Mouse (Mus musculus) adrenal gland, adult (tissue): ENCODE results near the gene Tmem135.
"Not testable (repeated sequence)": the region's sequence is repeated elsewhere in the genome, so short reads cannot be mapped to it uniquely, and the experiment has no call there.

Experiments
- DNase-seq, 2 experiments: peaks; one replicate each; pipeline ENCODE4 v3.0.0; 2022 to 2023; ENCODE audit warnings: low spot score in 1 of 2; ENCODE audit not compliant: inconsistent age in 2 of 2

The Tmem135 gene

DNA sequence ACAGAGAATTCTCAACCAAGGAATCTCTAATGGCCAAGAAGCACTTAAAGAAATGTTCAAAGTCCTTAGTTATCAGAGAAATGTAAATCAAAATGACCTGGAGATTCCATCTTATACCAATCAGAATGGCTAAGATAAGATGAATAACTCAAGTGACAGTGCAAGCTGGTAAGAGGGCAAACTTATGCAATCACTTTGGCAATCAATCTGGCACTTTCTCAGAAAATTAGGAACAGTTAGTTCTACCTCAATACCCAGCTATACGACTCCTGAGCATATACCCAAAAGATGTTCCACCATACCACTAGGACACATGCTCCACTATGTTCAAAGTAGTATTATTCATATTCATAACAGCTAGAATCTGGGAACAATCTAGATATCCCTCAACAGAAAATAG, 74.1 kb downstream of the Tmem135 start:
- peak in 1 of 2 experiments; percentile 72 for DNase-seq

DNA sequence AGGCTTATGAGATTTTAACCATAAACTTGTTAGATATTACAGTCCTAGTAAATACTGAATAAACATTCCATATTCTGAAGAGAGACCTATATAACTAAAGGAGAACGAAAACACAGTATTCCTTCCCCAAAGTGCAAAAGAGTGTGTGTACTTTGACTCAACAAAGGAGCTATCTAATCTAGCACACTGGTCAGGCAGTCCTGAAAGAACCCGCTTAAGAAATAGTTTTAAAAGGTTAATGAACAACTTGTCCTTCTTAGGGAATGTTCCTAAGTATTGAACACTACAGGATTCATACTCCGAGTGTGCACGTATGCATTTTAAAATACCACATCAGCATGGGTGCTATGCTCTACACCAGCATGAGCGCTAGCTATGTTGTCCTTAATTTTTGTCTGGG, 76.3 kb downstream of the Tmem135 start:
- DNase-seq: no peak

DNA sequence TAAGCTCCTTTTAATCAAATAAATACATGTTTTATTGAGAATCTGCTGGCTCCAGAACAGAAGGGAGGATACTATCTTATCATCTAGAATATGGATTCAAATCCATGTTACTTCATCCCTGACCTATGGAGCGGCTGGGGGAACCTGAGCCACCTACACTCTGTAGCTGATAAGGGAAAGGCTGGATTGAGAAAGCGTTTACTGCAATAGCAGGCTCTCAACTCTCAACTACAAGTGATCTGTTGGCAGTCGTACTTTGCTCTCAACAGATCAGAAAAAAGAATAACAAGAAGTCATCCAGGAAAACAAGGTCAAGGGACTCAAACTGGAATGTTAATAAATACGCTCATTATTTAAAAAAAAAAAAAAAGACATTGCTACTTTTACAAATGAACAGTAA, 77.3 kb downstream of the Tmem135 start:
- DNase-seq: peak in 1 of 2 experiments; percentile 64

DNA sequence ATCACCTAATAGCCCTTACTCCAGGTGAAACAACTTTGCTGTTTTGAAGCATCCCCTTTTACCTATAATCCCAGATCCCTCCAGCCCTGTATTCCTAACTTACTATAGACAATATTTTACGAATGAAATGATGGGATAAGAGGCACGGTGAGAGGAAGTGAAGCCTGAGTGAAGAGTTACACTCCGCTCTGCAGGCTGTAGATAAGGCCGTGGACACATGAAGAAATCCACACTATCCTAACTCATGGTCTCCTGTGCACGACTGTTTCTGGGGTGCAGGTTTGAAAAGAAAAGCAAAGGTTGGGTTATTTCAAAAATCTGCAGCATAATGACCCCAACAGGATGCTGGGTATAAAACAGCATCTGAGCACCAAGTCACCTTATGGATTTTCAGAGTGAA, 77.8 kb downstream of the Tmem135 start:
- no peak for DNase-seq

DNA sequence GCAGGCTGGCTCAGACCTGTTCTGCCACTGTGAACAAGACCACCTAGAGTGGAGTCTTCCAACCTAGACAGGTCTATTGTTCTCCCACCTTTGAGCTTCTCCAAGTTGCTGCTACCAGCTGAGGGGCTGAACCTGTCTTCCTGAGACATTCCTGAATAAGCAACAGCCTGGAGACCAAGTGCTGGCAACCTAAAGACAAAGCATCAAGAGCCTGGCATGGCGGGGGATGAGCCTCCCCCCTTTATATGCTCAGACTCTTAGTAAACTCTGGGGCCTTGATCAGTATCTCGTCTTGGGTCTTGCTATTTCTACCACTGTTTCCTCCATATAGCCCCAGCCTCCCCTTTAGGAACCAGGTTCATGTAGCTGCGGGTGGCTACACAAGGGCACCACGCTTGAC, 81.3 kb downstream of the Tmem135 start:
- DNase-seq: not testable (repeated sequence)

DNA sequence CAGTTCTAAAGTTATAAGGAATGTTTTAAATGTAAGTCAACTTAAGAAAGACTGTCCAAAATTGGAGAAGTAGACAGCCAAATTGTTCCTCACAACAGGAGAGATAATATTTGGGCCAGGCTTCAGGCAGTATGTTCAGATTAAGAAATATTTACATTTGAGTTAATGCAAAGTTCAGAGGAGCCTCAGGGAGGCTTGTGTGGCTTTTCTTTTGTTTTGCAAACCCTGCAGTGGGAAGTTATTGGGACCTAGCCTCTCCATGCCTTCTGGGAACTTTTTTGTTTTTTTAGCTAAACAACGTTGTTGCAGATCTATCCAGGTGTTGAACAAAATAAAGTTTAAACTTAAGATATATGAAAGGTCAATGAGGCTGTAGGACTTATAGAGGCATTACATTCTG, 84.7 kb downstream of the Tmem135 start:
- DNase-seq: no peak

DNA sequence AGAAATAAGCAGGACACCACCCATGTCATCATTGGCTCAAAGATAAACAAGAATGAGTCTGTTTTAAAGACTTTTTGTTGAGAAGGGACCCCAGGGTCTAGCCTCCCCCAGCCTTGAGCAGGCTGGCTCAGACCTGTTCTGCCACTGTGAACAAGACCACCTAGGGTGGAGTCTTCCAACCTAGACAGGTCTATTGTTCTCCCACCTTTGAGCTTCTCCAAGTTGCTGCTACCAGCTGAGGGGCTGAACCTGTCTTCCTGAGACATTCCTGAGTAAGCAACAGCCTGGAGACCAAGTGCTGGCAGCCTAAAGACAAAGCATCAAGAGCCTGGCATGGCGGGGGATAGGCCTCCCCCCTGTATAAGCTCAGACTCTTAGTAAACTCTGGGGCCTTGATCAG, 86.9 kb downstream of the Tmem135 start:
- not testable (repeated sequence) for DNase-seq

DNA sequence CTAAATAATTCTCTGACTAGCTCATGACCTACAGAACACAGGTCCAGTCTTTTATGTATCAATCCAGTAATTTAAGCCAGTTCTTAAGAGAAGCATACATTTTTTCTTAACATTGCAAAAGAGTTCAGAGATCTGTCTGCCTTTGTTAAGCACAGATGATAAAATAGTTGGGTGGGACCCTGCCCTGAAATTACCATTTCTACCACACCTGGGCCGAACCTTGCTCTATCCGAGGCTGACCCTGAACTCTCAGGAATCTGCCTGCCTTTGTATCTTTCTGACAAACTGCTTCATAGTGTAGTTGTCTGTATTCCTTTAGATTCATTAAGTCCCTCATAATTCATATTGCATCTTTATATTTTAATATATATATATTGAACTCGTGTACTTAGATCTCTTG, 87.9 kb downstream of the Tmem135 start:
- DNase-seq: no peak

DNA sequence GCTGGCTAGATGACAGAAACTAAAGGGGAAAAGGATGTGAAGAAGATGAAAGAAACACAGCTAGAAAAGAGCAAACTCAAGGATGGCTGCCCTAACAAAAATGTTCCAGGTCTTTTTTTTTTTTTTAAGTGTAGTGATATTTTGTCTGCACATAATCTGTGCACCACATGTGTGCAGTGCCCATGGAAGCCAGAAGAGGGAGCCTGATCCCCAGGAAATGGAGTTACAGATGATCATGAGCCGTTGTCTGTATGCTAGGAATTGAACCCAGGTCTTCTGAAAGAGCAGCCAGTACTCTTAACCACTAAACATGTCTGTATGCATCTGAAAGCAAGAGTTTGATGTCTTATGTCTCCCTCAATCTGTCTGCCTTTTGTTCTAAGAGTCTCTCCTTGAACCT, 92.5 kb downstream of the Tmem135 start:
- no peak for DNase-seq

DNA sequence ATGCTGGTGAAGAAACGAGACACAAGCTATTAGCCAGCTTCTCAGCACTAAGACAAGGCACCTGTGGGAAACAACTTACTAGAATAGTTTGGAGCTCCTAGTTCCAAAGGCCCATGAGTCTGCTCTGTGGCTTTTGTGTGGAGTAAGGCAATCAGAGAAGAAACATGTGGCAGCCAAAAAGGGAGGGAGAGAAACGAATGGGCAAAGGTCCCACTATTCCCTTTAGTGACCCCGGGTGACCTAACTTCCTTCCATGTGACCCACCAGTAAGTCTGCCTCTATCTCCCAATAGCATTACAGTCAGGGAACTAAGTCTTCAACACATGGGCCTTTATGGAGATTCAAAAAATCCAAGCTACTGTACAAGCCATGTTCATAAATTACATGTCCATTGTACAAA, 95.1 kb downstream of the Tmem135 start:
- DNase-seq: no peak

DNA sequence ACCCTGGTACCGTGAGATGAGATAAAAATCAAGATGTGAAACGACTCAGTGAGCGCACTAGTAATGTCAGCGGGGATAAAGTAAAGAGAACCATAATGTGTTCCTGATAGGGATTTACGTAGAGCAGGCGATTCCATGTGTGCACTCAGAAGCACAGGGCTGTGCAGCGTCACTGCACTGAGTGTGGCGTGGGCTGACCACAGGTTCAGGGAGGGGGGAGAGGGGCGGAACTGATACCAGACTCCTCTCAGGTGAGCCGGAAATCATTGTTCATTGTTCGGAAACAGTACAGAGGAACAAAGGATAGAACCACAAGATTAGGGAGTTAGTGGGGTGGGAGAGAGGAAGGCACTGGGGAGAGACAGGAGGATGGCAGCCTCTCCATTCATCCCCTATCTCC, 95.8 kb downstream of the Tmem135 start:
- no peak for DNase-seq

DNA sequence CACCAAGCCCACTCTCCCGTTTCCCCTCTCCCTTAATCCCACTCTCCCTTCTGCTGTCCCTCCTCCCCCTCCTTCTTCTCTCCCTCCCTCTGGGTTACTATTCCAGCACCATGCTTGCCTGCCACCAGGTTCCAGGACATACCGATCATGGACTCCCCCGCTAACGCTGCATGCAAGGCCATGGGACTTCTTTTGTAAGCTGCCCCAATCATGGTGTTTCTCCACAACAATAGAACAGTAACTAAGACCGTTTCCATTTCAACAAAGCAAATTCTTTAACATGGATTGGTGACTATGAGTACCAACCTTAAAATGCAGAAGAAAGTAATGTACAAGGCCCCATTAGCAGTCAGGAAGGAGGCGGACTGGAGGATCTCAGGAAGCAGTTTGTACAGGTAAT, 97.2 kb downstream of the Tmem135 start:
- DNase-seq: no peak

DNA sequence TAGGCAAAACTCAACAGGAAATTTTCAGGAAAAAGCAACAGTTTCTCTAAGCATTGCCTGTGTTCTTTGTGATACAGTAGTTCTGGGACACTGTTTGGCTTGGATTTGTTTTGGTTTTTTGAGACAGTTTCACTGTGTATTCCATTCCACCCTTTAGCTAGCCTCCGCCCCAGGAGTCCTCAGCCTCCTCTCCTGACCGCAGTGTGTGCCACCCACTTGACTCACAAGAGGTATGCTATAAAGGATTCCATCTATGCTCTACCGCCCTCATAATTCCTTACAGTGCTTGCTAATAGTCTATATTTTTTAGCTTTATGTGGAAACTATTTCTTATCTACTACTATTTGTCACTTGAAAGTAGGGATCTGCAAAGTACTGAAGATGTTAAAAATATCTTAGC, 99.1 kb downstream of the Tmem135 start:
- DNase-seq: no peak

DNA sequence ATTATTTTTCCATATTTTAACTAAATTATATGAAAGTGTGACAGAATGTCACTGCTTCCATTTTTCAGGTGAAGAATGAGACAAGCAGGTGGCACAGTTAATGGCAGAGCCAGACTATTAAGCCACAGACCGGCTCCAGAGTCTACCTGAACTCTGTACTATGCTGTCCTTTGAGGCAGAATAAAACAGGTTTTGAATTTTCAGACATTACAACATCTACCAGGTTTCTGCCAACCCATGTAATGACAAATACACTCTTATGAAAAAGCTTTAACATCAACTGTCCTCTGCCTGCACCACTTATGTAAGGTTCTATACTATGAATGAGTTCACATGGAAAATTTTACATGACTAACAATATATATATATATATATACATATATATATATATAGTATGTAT, 100.3 kb downstream of the Tmem135 start:
- DNase-seq: no peak

DNA sequence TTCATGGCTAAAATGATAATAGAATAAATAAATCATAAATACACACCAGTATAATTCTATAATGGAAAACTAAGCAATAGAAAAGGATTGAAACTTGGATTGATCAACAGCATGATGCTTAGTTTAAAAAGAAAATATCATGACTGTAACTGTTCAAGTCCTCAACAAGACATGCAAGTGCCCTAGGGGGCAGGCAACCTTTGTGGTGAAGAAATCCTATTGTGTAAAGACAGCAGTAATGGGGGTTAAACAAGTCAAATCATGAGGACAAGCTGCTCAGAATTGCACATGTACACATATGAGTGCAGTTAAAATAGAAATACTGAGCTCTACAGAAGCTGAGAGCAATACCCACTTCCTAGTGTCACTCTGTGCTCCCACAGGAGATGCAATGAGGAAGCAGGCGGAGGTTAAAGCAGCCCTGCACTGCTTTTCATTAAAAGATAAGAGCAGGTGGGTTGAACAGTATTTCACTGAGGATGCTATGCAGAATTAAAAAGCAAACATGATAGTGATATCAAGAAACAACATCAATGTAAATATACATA, 105.0 kb downstream of the Tmem135 start:
- no peak for DNase-seq

DNA sequence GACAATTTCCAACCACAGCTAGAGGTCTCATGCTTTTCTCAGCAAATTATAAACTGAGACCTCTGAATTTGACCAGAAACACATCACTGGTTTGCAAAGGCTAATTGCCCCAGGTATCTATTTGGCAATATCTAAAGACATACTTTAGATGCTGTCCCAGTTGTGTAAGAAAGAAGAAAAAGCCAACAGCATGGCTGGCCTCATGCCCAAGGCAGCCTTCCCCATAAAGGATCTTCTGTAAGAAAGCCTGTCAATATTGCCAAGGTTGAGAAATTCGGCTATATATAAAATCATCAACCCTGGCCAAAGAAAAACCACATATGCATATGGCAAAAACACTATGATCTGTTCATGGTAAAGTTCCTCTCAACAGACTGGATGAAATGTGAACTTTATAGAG, 107.1 kb downstream of the Tmem135 start:
- no peak for DNase-seq

DNA sequence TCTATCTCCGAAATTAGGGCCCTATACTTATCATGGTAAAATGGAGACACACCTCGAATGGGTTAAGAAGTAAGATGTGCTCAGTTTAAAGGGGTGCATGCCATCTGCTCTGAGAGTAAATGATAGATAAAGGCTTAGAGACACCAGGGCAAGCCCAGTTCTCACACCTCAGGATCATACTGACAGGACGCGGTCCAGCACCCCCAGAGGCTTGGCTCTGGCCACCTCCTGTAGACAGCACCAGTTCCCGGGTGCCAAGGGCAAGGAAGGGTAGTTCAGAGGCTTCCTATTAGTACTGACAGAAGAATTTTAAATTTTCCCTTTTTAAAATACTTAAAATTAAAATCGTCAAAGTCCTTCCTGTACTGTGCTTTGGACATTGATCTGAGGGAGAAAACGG, 121.4 kb downstream of the Tmem135 start:
- DNase-seq: no peak

DNA sequence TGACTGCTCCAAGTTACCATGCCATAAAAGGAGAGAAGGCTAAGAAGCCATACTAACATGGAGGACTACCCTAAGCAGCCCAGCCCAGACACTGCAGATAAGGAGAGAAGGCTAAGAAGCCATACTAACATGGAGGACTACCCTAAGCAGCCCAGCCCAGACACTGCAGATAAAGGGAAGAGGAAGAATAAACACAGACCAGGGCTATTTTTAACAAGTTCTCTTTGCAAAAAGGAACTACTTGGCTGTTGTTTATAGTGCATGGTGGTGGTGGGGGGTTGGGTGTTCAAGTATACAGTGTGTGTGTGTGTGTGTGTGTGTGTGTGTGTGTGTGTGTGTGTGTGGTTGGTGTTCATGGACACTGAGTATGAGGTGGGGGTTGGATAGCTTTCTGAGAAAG, 133.6 kb downstream of the Tmem135 start:
- DNase-seq: not testable (repeated sequence)

DNA sequence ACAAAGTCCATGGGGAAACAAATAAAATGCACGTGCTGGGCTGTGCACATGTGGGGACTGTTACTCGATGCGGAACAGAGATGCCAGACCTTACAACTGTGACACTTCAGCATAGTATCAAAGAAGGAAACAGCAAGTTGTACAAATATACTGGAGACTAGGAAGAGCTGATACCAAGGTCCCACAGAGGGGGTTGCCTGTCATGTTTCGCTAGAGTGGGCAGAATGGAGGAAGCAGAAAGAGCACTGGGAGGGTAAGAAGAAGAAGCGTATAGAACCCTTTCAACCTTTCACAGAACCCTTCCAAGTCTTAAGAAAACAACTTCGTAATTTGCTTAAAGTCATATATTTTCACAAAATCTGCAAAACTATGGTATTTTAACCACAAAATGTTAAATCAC, 134.2 kb downstream of the Tmem135 start:
- DNase-seq: no peak

DNA sequence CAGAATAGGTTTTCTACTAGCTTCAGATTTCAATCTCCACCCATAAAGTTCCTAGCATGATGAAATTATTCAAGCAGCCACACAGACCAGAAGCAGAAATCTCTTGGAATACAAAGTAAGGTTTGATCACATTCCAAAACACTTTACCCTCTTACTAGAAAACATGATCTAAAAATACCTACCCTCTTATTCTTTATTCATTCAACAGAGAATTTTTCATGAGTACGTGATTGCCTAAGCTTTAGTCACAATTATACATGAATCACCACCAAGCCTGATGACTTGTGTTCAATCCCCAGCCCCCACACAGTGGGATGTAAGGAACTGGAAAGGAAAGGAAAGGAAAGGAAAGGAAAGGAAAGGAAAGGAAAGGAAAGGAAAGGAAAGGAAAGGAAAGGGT, 136.5 kb downstream of the Tmem135 start:
- DNase-seq: peak in 1 of 2 experiments; percentile 56

DNA sequence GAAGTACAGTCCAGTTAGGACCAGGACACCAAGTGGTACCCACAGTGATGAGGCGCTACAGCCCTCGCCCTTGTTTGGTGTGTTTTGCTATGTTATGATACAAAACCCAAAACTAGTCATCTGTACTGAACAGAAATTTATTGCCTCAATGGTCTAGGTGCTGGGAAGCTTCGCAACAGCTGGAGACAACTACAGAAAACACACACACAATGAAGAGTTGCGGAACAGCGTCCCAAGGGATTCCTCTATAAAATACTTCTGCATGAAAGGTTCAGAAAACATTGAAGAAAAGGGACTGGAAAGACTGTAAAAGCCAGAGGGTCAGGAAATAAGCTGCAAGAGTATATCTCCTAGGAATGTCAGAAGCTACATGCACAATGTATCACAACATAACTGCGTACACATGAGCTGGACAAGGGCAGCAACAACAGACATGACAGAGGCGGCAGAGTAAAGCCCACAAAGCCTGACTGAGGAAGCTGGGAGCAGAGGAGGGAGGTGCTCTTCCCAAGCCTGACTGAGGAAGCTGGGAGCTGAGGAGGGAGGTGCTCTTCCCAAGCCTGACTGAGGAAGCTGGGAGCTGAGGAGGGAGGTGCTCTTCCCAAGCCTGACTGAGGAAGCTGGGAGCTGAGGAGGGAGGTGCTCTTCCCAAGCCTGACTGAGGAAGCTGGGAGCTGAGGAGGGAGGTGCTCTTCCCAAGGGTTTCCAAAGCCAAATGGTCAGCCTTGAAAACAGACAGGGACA, 137.8 kb downstream of the Tmem135 start:
- DNase-seq: peak in 1 of 2 experiments; percentile 29

DNA sequence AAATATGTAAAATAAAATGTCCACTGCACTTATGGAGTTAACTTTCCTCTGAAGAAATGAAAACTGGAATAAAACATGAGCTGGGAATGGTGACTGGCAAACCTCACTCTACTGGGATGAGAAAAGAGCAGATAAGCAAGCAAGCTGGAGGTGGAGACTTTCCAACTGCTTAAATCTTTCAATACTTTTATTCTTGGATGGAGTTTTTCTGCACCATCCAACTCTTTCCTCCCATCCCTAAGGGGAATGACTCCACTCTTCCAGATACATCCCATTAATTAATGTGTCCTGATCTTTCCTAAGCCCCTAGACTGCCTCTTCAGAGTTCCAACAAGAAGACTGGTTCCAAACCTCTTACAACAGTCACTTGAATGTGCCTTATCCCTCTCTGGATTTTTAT, 143.1 kb downstream of the Tmem135 start:
- DNase-seq: no peak

DNA sequence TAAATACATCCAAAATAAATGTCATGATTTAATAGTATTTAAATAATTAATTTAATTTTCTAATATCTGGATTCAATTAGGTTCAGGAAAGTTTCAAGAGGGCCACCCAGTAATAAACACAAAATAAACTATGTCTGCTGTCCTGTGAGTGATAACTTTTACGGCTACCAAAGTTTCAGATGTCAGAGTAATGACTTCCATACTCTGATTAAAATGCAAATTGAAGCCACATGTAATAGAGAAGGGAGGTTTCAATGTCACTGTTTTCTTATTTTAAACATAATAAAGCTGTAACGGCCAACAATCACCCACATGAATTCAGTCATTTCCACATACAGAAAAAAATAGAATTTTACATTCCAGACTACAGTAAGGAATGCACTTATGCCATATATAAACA, 145.2 kb downstream of the Tmem135 start:
- DNase-seq: no peak
